Mouse (Mus musculus): ENCODE measurements at regions not wholly inside any gene's neighbourhood (a gene's known extent, or its start where the extent isn't known, plus 50 kb on each side); places are given as distances from the start of the nearest gene placed in this dataset.

- no peaks in the 10 kb centered on the region for H3K36me3 ChIP-seq
- H3K4me2 ChIP-seq (replicated peaks), result no peak overlapping the region
- H3K4me3 ChIP-seq, result no peak overlapping the region
- WGBS, result 0% methylated on average over 1 of the region's 1 CpGs
- H3K9ac ChIP-seq (replicated peaks), result no peak overlapping the region
- no peaks in the 10 kb centered on the region for H3K4me1 ChIP-seq
- ATAC-seq (replicated peaks), result no peak
- H3K9me3 ChIP-seq, result no peaks in the 10 kb centered on the region
- H3K27me3 ChIP-seq, result no peaks in the 10 kb centered on the region
- no peak overlapping the region for H3K27ac ChIP-seq (replicated peaks)
Measured at GRCm38 (mm10) chr10:51792030-51792429, 114.5 kb downstream of the Rfx6 start.

- 75% methylated on average over 7 of the region's 7 CpGs for WGBS
- Histone ChIP-seq H3K4me2 (replicated peaks) (no peak overlapping the region), H3K4me3 (no peak overlapping the region), H3K27me3 (no peaks in the 10 kb centered on the region), H3K4me1 (no peaks in the 10 kb centered on the region), H3K27ac (replicated peaks) (no peak overlapping the region), H3K36me3 (no peaks in the 10 kb centered on the region), H3K9ac (replicated peaks) (no peak overlapping the region), H3K9me3 (no peaks in the 10 kb centered on the region)
- ATAC-seq (replicated peaks), result no peak
Measured at GRCm38 (mm10) chr10:51793876-51794275, 116.3 kb downstream of the Rfx6 start.

DNA sequence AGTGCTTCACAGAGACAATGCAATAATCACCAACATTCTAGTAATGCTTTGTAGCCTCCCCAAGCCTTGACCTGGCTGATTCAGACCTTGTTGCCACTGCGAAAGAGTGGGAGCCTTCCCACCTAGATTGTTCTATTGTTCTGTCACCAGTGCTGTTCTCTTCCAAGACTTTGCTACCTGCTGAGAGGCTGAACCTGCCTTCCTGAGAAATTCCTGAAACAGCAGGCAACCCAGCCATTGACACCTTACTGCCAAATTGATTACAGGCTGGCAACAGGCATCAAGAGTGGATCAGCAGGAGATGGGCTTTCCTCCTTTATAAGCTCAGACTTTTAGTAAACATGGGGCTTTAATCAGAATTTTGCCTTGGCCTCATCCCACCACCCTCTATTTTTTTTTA is 139.1 kb downstream of the Rfx6 start:
- Histone ChIP-seq H3K4me1 (no peaks in the 10 kb centered on the region), H3K4me2 (replicated peaks) (no peak overlapping the region), H3K4me3 (no peak overlapping the region), H3K27me3 (no peaks in the 10 kb centered on the region), H3K36me3 (no peaks in the 10 kb centered on the region), H3K9me3 (no peaks in the 10 kb centered on the region), H3K9ac (replicated peaks) (no peak overlapping the region), H3K27ac (replicated peaks) (no peak overlapping the region)
- WGBS, result 44% methylated on average over 1 of the region's 1 CpGs
- no peak for ATAC-seq (replicated peaks)

DNA sequence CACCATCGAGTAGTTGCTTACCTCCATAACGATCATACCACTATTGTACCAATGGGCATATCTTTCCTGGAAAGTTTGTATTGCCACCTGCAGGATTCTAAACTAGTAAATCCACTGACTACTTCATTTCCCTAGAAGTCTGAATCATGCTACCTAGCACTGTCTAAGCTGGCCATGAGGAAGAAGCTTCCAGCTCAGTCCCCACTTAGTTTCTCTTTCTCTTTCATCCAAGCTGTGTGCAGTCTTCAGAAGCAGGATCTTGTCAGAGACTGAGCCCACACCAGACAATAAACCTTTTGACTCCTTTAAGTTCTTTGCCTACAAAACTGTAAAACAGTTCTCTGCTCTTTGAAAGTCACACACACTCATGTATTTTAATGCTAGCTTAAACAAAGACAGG is 146.3 kb downstream of the Rfx6 start:
- Histone ChIP-seq H3K9ac (replicated peaks) (no peak overlapping the region), H3K4me3 (no peak overlapping the region), H3K36me3 (no peaks in the 10 kb centered on the region), H3K4me1 (peaks cover 8% of the 10 kb centered on the region), H3K27me3 (no peaks in the 10 kb centered on the region), H3K4me2 (replicated peaks) (no peak overlapping the region), H3K27ac (replicated peaks) (no peak overlapping the region), H3K9me3 (no peaks in the 10 kb centered on the region)
- ATAC-seq (replicated peaks), result no peak
- WGBS, result 95% methylated on average over 2 of the region's 2 CpGs

DNA sequence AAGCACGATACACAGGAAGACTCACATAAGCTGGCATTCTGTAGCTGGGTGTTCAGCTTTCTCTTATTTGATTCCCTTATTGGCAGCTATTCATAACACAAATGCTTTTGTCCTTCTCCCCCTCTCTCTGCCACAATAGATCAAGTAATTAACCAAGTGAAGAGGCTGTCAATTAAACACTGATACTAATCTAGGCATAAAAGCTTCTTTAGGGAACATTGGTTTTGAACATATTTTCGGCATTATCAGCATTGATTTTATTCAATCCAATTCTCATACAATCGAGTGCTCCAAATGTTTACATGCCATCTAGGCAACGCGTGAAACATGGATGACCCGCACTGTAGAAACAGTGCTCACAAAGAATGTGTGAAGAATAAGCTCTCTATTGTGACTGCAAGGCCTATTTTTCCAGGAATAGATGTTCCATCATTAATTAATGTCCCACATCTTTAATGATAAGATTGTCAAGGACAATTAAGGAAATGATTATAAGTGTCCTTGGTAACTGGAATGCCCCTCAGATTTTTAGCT is 148.9 kb downstream of the Rfx6 start:
- 9% methylated on average over 6 of the region's 6 CpGs for WGBS
- Histone ChIP-seq H3K9me3 (no peaks in the 10 kb centered on the region), H3K4me3 (no peak overlapping the region), H3K27me3 (no peaks in the 10 kb centered on the region), H3K36me3 (no peaks in the 10 kb centered on the region), H3K4me2 (replicated peaks) (no peak overlapping the region), H3K27ac (replicated peaks) (no peak overlapping the region), H3K4me1 (peaks cover 8% of the 10 kb centered on the region), H3K9ac (replicated peaks) (no peak overlapping the region)
- ATAC-seq (replicated peaks), result no peak

- WGBS, result 44% methylated on average over 4 of the region's 4 CpGs
- H3K27me3 ChIP-seq, result no peaks in the 10 kb centered on the region
- no peaks in the 10 kb centered on the region for H3K4me1 ChIP-seq
- no peak overlapping the region for H3K4me2 ChIP-seq (replicated peaks)
- no peaks in the 10 kb centered on the region for H3K36me3 ChIP-seq
- H3K27ac ChIP-seq (replicated peaks), result no peak overlapping the region
- no peak overlapping the region for H3K9ac ChIP-seq (replicated peaks)
- no peak overlapping the region for H3K4me3 ChIP-seq
- H3K9me3 ChIP-seq, result no peaks in the 10 kb centered on the region
- no peak for ATAC-seq (replicated peaks)
Measured at GRCm38 (mm10) chr10:51832459-51832858, 154.9 kb downstream of the Rfx6 start.

GRCm38 (mm10) chr10:51843099-51843498 is 165.5 kb downstream of the Rfx6 start:
- no peaks in the 10 kb centered on the region for H3K4me1 ChIP-seq
- H3K27ac ChIP-seq (replicated peaks), result no peak overlapping the region
- no peaks in the 10 kb centered on the region for H3K27me3 ChIP-seq
- no peak overlapping the region for H3K9ac ChIP-seq (replicated peaks)
- H3K9me3 ChIP-seq, result no peaks in the 10 kb centered on the region
- 87% methylated on average over 1 of the region's 1 CpGs for WGBS
- ATAC-seq (replicated peaks), result no peak
- no peak overlapping the region for H3K4me3 ChIP-seq
- no peak overlapping the region for H3K4me2 ChIP-seq (replicated peaks)
- H3K36me3 ChIP-seq, result no peaks in the 10 kb centered on the region

DNA sequence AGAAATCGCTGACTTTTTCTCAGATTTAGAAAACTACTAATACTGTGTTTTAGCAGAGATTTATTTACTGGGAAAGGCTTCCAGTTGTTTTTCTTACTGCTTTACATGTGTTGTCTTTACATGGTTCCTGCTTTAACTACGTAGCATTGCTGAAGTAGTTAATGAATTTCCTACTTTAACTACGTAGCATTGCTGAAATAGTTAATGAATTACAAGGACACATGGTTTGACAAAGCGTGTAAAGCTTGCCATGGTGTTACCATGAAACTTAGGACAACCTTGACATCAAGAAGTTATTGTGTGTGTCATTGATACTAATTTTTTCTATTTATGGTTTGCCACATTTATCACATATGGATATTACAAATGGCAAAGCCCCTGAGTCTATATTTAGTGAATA is 168.7 kb downstream of the Rfx6 start:
- no peaks in the 10 kb centered on the region for H3K27me3 ChIP-seq
- 63% methylated on average over 4 of the region's 4 CpGs for WGBS
- no peak for ATAC-seq (replicated peaks)
- H3K9ac ChIP-seq (replicated peaks), result no peak overlapping the region
- no peak overlapping the region for H3K4me2 ChIP-seq (replicated peaks)
- H3K36me3 ChIP-seq, result no peaks in the 10 kb centered on the region
- H3K9me3 ChIP-seq, result no peaks in the 10 kb centered on the region
- H3K27ac ChIP-seq (replicated peaks), result no peak overlapping the region
- H3K4me3 ChIP-seq, result no peak overlapping the region
- H3K4me1 ChIP-seq, result no peaks in the 10 kb centered on the region

DNA sequence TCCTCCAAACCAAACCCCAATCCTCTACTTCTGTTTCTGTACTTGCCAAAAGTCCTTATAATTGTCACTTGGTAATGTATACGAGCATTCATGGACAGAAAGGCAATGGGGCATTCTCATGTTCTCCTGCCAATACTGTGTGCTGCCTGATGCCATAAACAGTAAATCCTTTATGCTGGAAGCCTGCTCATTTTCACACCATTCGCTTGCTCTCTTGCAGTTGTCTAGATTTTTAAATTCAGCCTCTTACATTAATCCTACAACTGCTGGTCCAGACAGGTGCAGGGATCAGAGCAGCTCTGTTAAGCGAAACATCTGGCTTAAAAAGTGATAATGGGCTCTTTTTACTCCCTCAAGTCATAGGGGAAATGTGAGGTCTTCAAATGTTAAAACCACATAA is 152.9 kb upstream of the Vgll2 start:
- Histone ChIP-seq H3K27ac (replicated peaks) (no peak overlapping the region), H3K4me2 (replicated peaks) (no peak overlapping the region), H3K36me3 (no peaks in the 10 kb centered on the region), H3K9me3 (no peaks in the 10 kb centered on the region), H3K9ac (replicated peaks) (no peak overlapping the region), H3K27me3 (no peaks in the 10 kb centered on the region), H3K4me3 (no peak overlapping the region), H3K4me1 (no peaks in the 10 kb centered on the region)
- no peak for ATAC-seq (replicated peaks)
- WGBS, result 65% methylated on average over 3 of the region's 3 CpGs

- 11% methylated on average over 10 of the region's 10 CpGs for WGBS
- Histone ChIP-seq H3K9me3 (no peaks in the 10 kb centered on the region), H3K4me3 (no peak overlapping the region), H3K27me3 (no peaks in the 10 kb centered on the region), H3K4me1 (no peaks in the 10 kb centered on the region), H3K36me3 (no peaks in the 10 kb centered on the region), H3K9ac (replicated peaks) (no peak overlapping the region), H3K4me2 (replicated peaks) (no peak overlapping the region), H3K27ac (replicated peaks) (no peak overlapping the region)
- ATAC-seq (replicated peaks), result 0 out of 2 replicates have a peak, but pooled peaks have one; percentile 38
Measured at GRCm38 (mm10) chr10:51911066-51911691, 111.1 kb upstream of the Vgll2 start.

GRCm38 (mm10) chr10:51912096-51912495 is 110.2 kb upstream of the Vgll2 start:
- Histone ChIP-seq H3K9me3 (no peaks in the 10 kb centered on the region), H3K9ac (replicated peaks) (no peak overlapping the region), H3K27ac (replicated peaks) (no peak overlapping the region), H3K4me1 (no peaks in the 10 kb centered on the region), H3K36me3 (no peaks in the 10 kb centered on the region), H3K27me3 (no peaks in the 10 kb centered on the region), H3K4me3 (no peak overlapping the region), H3K4me2 (replicated peaks) (no peak overlapping the region)
- no peak for ATAC-seq (replicated peaks)
- 52% methylated on average over 1 of the region's 1 CpGs for WGBS

DNA sequence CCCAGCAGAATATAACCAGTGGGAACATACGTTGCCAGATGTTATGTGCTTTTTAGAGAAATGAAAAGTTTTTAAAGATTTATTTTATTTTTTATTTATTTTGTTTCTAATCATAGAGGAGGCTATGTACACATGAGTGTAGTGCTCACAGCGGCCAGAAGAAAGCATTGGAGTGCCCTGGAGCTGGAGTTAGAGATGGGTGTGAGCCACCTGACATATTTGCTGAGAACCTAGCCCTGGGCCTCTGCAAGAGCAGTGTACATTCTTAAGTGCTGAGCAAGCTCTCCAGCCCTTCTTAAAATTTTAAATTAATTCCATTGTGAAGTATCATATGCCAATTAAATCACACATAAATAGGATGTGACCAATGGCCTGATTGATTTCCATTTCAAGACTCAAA is 95.7 kb upstream of the Vgll2 start:
- no peak for ATAC-seq (replicated peaks)
- WGBS, result 82% methylated on average over 2 of the region's 2 CpGs
- Histone ChIP-seq H3K4me2 (replicated peaks) (no peak overlapping the region), H3K9me3 (no peaks in the 10 kb centered on the region), H3K4me3 (no peak overlapping the region), H3K27ac (replicated peaks) (no peak overlapping the region), H3K9ac (replicated peaks) (no peak overlapping the region), H3K27me3 (no peaks in the 10 kb centered on the region), H3K36me3 (no peaks in the 10 kb centered on the region), H3K4me1 (0 out of 2 replicates have a peak, but pooled peaks cover 4% of the 10 kb centered on the region)

DNA sequence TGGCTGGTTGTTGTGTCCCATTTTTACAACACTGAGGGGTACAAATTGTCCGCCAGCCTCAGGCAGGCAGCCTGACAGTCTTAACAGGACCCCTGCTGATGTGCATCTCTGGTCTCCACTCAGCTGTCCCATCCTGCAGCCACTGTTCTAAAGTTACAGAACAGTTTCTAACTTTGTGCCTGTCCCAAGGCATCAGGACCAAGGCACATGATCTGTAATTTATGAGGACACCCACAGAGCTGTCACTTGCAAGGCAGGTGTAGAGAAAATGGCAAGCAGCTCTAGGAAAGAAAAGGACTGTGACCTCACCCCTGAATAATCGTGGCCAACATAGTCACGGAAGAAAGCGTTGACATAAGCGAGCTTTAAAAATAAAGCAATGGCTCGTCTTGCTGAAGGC is 93.0 kb upstream of the Vgll2 start:
- no peak for ATAC-seq (replicated peaks)
- 82% methylated on average over 6 of the region's 6 CpGs for WGBS
- H3K36me3 ChIP-seq, result no peaks in the 10 kb centered on the region

More for the DNA sequence above, 93.0 kb upstream of the Vgll2 start:
- Histone ChIP-seq H3K9me3 (no peaks in the 10 kb centered on the region), H3K4me3 (no peak overlapping the region), H3K9ac (replicated peaks) (no peak overlapping the region), H3K4me1 (0 out of 2 replicates have a peak, but pooled peaks cover 4% of the 10 kb centered on the region), H3K27me3 (no peaks in the 10 kb centered on the region), H3K4me2 (replicated peaks) (no peak overlapping the region), H3K27ac (replicated peaks) (no peak overlapping the region)
